Mouse (Mus musculus) urinary bladder, postnatal 14 days (tissue): ENCODE data around the gene Acap2.

ENCODE experiments used
- DNase-seq: peaks from one replicate; pipeline ENCODE4 v3.0.0; 2021; ENCODE audit warnings: low spot score

The Acap2 gene

GRCm38 (mm10) chr16:31200790-31201567 lies at the start of gene Acap2:
Gene Acap2 (minus strand): TSS chr16:31201245.
- DNase-seq, result peak; percentile 98

GRCm38 (mm10) chr16:31249401-31249800 lies 48.4 kb upstream of the Acap2 start:
- DNase-seq, result no peak

- no peak for DNase-seq
Measured at GRCm38 (mm10) chr16:31248717-31249116, 47.7 kb upstream of the Acap2 start.

GRCm38 (mm10) chr16:31247442-31247841 lies 46.4 kb upstream of the Acap2 start:
- no peak for DNase-seq

- DNase-seq, result no peak
Measured at GRCm38 (mm10) chr16:31244053-31244452, 43.0 kb upstream of the Acap2 start.

- no peak for DNase-seq
Measured at GRCm38 (mm10) chr16:31241433-31241832, 40.4 kb upstream of the Acap2 start.

- no peak for DNase-seq
Measured at GRCm38 (mm10) chr16:31240569-31240968, 39.5 kb upstream of the Acap2 start.

- no peak for DNase-seq
Measured at GRCm38 (mm10) chr16:31238281-31238680, 37.2 kb upstream of the Acap2 start.

- peak; percentile 20 for DNase-seq
Measured at GRCm38 (mm10) chr16:31235457-31236310, 34.6 kb upstream of the Acap2 start.

GRCm38 (mm10) chr16:31234808-31235456 lies 33.9 kb upstream of the Acap2 start:
- DNase-seq, result no peak

- DNase-seq, result no peak
Measured at GRCm38 (mm10) chr16:31234356-31234755, 33.3 kb upstream of the Acap2 start.

- DNase-seq, result peak; percentile 91
Measured at GRCm38 (mm10) chr16:31233541-31234339, 32.7 kb upstream of the Acap2 start.

- no peak for DNase-seq
Measured at GRCm38 (mm10) chr16:31233167-31233498, 32.1 kb upstream of the Acap2 start.

- no peak for DNase-seq
Measured at GRCm38 (mm10) chr16:31232491-31233166, 31.6 kb upstream of the Acap2 start.

GRCm38 (mm10) chr16:31231591-31231990 lies 30.5 kb upstream of the Acap2 start:
- no peak for DNase-seq

- no peak for DNase-seq
Measured at GRCm38 (mm10) chr16:31227746-31228145, 26.7 kb upstream of the Acap2 start.

- DNase-seq, result no peak
Measured at GRCm38 (mm10) chr16:31215271-31215670, 14.2 kb upstream of the Acap2 start.

- DNase-seq, result peak; percentile 0
Measured at GRCm38 (mm10) chr16:31213463-31213862, 12.4 kb upstream of the Acap2 start.

GRCm38 (mm10) chr16:31211503-31211902 lies 10.5 kb upstream of the Acap2 start:
- DNase-seq, result no peak

- peak; percentile 38 for DNase-seq
Measured at GRCm38 (mm10) chr16:31210453-31210852, 9.4 kb upstream of the Acap2 start.

- no peak for DNase-seq
Measured at GRCm38 (mm10) chr16:31209911-31210310, 8.9 kb upstream of the Acap2 start.
